Mouse (Mus musculus) megakaryocyte, embryonic 14.5 days (primary cell): ENCODE measurements around the gene Igsf21. TPM values are rescaled to one million over a fixed set of nuclear protein-coding genes. Genes with fewer than 3 reads are reported as not detected.

Experiments used
- H3K27me3 ChIP-seq: replicated peaks from 2 replicates; pipeline ENCODE3; 2012; ENCODE audit warnings: inconsistent platforms
- H3K36me3 ChIP-seq: replicated peaks from 2 replicates; pipeline ENCODE3; 2012; ENCODE audit warnings: low read length, inconsistent platforms, mixed read lengths
- H3K4me1 ChIP-seq: 2 replicates; pipeline ENCODE4 v1.6.1; 2012; ENCODE audit warnings: inconsistent platforms
- H3K4me3 ChIP-seq: replicated peaks from 2 replicates; pipeline ENCODE3; 2012; ENCODE audit warnings: moderate library complexity, mild to moderate bottlenecking, inconsistent platforms
- H3K9me3 ChIP-seq: 2 replicates; pipeline ENCODE4 v1.6.1; 2012; ENCODE audit warnings: inconsistent platforms
- FLI1 ChIP-seq: IDR thresholded peaks from 2 replicates; pipeline ENCODE4 v1.6.1; 2012; ENCODE audit warnings: low read length, inconsistent platforms, mixed read lengths
- GATA1 ChIP-seq: IDR thresholded peaks from 3 replicates; pipeline ENCODE4 v1.6.1; 2012; ENCODE audit warnings: mixed read lengths, low read length, inconsistent platforms, borderline replicate concordance
- polyA plus RNA-seq: library from polyadenylated mRNA; stranded (reverse); fragments of >175 nt; gene quantifications from 2 replicates; pipeline ENCODE4 v1.2.3, GENCODE M21; 2012; ENCODE audit warnings: low replicate concordance; ENCODE audit not compliant: insufficient read depth

Gene Igsf21
- polyA plus RNA-seq, 1 experiment, result not detected

GRCm38 (mm10) chr4:139977308-139977781 is 269.2 kb downstream of the Igsf21 start:
- Histone ChIP-seq H3K4me1 (no peaks in the 10 kb centered on the region), H3K27me3 (peaks cover 2% of the 10 kb centered on the region), H3K4me3 (no peak overlapping the region), H3K9me3 (no peaks in the 10 kb centered on the region), H3K36me3 (no peaks in the 10 kb centered on the region)
- no peak for TF ChIP-seq GATA1
- TF ChIP-seq FLI1, result no peak
